Mouse (Mus musculus) kidney, adult 2 months (tissue): ENCODE measurements at regions not wholly inside any gene's neighbourhood (a gene's known extent, or its start where the extent isn't known, plus 50 kb on each side); places are given as distances from the start of the nearest gene placed in this dataset.

Experiments used
- DNase-seq: peaks from one replicate; pipeline ENCODE4 v3.0.0; 2021
- H3K27ac ChIP-seq: fragments of 200-500 bp; 2 replicates; pipeline ENCODE4 v1.5.1; 2012; ENCODE audit warnings: low read depth, low read length, control low read depth, inconsistent platforms; ENCODE audit not compliant: insufficient read depth
- H3K27me3 ChIP-seq: fragments of 200-500 bp; replicated peaks from 2 replicates; pipeline ENCODE4 v1.6.1; 2012; ENCODE audit warnings: mild to moderate bottlenecking, moderate library complexity, low read length, inconsistent platforms; ENCODE audit not compliant: control insufficient read depth, insufficient read depth
- H3K36me3 ChIP-seq: fragments of 200-500 bp; 2 replicates; pipeline ENCODE4 v1.6.1; 2012; ENCODE audit warnings: mild to moderate bottlenecking, moderate library complexity, low read length, inconsistent platforms; ENCODE audit not compliant: control insufficient read depth, insufficient read depth
- H3K4me1 ChIP-seq: fragments of 200-500 bp; 2 replicates; pipeline ENCODE4 v1.6.1; 2011; ENCODE audit warnings: low read length; ENCODE audit not compliant: control insufficient read depth, insufficient read depth
- H3K4me3 ChIP-seq: fragments of 200-500 bp; 2 replicates; pipeline ENCODE4 v1.5.1; 2011; ENCODE audit warnings: mild to moderate bottlenecking, low read depth, low read length, control low read depth; ENCODE audit not compliant: insufficient read depth
- CTCF ChIP-seq: fragments of 200-500 bp; conservative IDR thresholded peaks from 2 replicates; pipeline ENCODE4 v1.5.1; 2011; ENCODE audit warnings: low read depth, mild to moderate bottlenecking, control low read depth, low read length, moderate library complexity, mixed read lengths; ENCODE audit not compliant: insufficient read depth, insufficient read length
- POLR2A ChIP-seq: fragments of 200-500 bp; IDR thresholded peaks from one replicate; pipeline ENCODE4 v1.6.1; 2011; ENCODE audit warnings: low read depth, low read length, control low read depth
- WGBS: fragments of 180-500 bp; shearing (Covaris S2); methylation state at CpG from one replicate; pipeline ENCODE4 v1.1.7; 2018; 5-methylcytosine and 5-hydroxymethylcytosine counted together

DNA sequence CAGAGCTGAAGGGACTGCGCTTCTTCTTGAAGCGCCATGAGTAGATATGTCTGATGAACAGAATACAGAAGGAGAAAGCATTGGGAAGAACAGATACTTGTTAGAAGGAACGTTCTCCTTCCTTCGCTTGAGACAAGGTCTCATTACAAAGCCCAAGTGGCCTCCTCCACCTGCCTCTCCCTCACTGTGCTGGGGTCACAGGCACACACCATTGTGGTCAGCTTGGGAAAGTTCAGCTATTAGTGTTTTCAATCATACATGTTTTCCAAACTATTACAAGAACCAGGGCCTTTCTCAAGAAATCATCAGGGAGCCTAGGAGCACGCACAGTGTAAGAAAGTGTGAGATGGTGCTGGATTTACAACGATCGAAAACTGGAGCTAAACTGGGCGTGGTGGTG, 445.0 kb downstream of the Sox2 start:
- no peak for TF ChIP-seq CTCF
- no peak for TF ChIP-seq POLR2A

DNA sequence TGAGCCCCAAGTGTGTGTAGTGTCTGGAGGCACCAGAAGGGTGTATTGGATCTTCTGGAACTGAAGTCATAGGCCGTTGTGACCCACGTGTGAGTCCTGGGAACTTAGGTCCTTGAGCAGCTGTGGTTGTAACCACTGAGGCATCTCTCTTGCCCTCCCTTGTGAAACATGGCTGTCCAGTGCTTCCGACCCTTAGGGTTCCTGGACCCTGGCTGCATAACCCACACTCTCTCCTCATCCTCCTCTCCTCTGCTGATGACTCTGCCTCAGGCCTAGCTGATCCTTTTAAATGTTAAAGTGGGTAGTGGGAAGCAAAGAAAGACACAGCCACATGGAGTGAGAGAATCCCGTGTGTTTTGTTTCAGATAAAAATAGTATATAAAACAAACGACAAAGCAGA, 446.2 kb downstream of the Sox2 start:
- Histone ChIP-seq H3K4me1 (no peaks in the 10 kb centered on the region), H3K27ac (no peak overlapping the region), H3K4me3 (no peak overlapping the region), H3K27me3 (no peaks in the 10 kb centered on the region), H3K36me3 (no peaks in the 10 kb centered on the region)
- DNase-seq, result no peak
- TF ChIP-seq CTCF, result no peak
- WGBS, result 82% methylated on average over 5 of the region's 5 CpGs

More for the DNA sequence above, 445.0 kb downstream of the Sox2 start:
- 92% methylated on average over 8 of the region's 8 CpGs for whole genome bisulfite sequencing
- no peak for DNase-seq
- no peaks in the 10 kb centered on the region for H3K36me3 ChIP-seq
- no peak overlapping the region for H3K27ac ChIP-seq
- no peak overlapping the region for H3K4me3 ChIP-seq
- H3K4me1 ChIP-seq, result no peaks in the 10 kb centered on the region
- no peaks in the 10 kb centered on the region for H3K27me3 ChIP-seq

DNA sequence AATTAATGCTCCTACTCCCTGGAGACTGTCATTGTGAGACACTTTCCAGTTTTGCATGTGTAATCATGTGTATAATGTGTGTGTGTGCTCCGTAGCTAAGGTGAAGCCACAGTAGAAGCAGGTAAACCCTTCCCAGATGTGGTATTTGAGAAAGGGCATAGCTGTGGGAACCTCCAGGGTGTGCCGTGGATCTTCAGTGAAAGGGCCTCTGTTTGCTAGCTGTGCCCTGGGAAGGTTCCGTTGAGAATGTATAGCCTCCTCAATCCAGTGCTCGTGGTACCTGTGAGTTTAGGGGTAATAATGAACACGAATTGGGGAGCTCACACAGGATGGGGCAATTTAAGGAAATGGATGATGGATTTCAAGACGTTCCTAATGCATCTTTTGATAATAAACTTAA, 447.6 kb downstream of the Sox2 start:
- TF ChIP-seq CTCF (no peak), POLR2A (no peak)
- 70% methylated on average over 6 of the region's 6 CpGs for WGBS

GRCm38 (mm10) chr3:35099226-35099625, 449.0 kb downstream of the Sox2 start:
- TF ChIP-seq POLR2A, result no peak
- no peak for TF ChIP-seq CTCF
- Histone ChIP-seq H3K4me1 (no peaks in the 10 kb centered on the region), H3K4me3 (no peak overlapping the region), H3K36me3 (no peaks in the 10 kb centered on the region), H3K27ac (no peak overlapping the region), H3K27me3 (no peaks in the 10 kb centered on the region)
- no peak for DNase-seq
- 43% methylated on average over 3 of the region's 3 CpGs for WGBS

More for the DNA sequence above, 447.6 kb downstream of the Sox2 start:
- no peak for DNase-seq
- Histone ChIP-seq H3K4me3 (no peak overlapping the region), H3K4me1 (no peaks in the 10 kb centered on the region), H3K27me3 (no peaks in the 10 kb centered on the region), H3K36me3 (no peaks in the 10 kb centered on the region), H3K27ac (no peak overlapping the region)

- WGBS, result 82% methylated on average over 10 of the region's 10 CpGs
- Histone ChIP-seq H3K4me1 (no peaks in the 10 kb centered on the region), H3K27ac (no peak overlapping the region), H3K36me3 (no peaks in the 10 kb centered on the region), H3K4me3 (no peak overlapping the region), H3K27me3 (no peaks in the 10 kb centered on the region)
- no peak for DNase-seq
- TF ChIP-seq POLR2A, result no peak
- TF ChIP-seq CTCF, result no peak
These were observed 449.7 kb downstream of the Sox2 start for GRCm38 (mm10) chr3:35099876-35100420.

DNA sequence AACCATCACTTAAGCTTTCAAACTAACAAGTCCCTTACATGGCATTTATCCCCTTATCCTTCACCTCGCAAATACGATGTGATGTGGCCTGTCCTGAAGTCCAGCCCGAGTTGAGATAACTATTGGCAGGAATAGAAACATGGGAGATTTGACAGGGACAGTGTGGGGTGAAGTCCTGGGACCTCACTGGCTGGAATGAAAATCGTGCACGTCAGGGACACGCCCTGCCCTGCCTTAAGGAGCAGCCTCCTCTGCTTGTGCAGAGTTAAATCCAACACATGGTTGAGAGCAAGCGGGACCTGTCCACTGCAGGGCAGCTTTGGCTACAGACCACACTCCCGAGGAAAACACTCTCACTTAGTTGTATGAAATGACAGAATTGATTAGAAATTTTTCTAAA, 451.1 kb downstream of the Sox2 start:
- no peaks in the 10 kb centered on the region for H3K4me1 ChIP-seq
- no peak overlapping the region for H3K4me3 ChIP-seq
- DNase-seq, result no peak
- no peaks in the 10 kb centered on the region for H3K27me3 ChIP-seq
- no peak for TF ChIP-seq POLR2A
- no peak for TF ChIP-seq CTCF
- H3K27ac ChIP-seq, result no peak overlapping the region
- 84% methylated on average over 8 of the region's 8 CpGs for WGBS
- H3K36me3 ChIP-seq, result no peaks in the 10 kb centered on the region

DNA sequence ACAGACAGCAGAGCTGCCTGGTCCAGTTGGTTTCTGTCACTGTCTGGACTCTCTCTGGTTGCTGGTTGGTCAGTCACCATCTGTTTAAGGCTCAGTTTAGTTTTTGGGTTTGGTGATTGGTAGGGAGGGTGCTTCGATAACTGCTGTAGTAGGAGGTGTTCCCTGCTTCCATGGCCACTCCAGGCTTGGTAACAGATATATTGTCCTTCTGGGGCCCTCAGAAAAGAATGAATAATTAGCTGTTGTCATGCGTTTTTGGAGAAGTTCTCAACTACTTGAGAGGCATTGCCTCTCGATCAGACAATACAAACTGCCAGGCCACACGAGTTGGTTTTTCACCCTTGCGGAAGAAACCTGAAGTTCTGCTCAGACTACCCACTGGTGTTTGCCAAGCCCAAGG, 451.7 kb downstream of the Sox2 start:
- H3K27me3 ChIP-seq, result no peaks in the 10 kb centered on the region
- no peak for TF ChIP-seq POLR2A
- no peak for TF ChIP-seq CTCF
- H3K4me3 ChIP-seq, result no peak overlapping the region
- no peaks in the 10 kb centered on the region for H3K36me3 ChIP-seq
- no peaks in the 10 kb centered on the region for H3K4me1 ChIP-seq
- WGBS, result 81% methylated on average over 5 of the region's 5 CpGs
- DNase-seq, result no peak
- no peak overlapping the region for H3K27ac ChIP-seq
